Mouse (Mus musculus) v-Abl transformed pro-B cells (cell line): ENCODE data around the gene Tpi1.
"Not testable (repeated sequence)": the region's sequence is repeated elsewhere in the genome, so short reads cannot be mapped to it uniquely, and the experiment has no call there.

Experiments
- in situ Hi-C, 2 experiments: fragments of 400-800 bp; cut with MboI; formaldehyde crosslinking; loops; one replicate each; pipeline ENCODE4 v1.15.1; 2025; ENCODE audit not compliant: unreplicated experiment in 2 of 2

Gene Tpi1

GRCm38 (mm10) chr6:124810566-124811402 is 3.3 kb downstream of the Tpi1 start:
- in situ Hi-C loops = not testable (repeated sequence)

DNA sequence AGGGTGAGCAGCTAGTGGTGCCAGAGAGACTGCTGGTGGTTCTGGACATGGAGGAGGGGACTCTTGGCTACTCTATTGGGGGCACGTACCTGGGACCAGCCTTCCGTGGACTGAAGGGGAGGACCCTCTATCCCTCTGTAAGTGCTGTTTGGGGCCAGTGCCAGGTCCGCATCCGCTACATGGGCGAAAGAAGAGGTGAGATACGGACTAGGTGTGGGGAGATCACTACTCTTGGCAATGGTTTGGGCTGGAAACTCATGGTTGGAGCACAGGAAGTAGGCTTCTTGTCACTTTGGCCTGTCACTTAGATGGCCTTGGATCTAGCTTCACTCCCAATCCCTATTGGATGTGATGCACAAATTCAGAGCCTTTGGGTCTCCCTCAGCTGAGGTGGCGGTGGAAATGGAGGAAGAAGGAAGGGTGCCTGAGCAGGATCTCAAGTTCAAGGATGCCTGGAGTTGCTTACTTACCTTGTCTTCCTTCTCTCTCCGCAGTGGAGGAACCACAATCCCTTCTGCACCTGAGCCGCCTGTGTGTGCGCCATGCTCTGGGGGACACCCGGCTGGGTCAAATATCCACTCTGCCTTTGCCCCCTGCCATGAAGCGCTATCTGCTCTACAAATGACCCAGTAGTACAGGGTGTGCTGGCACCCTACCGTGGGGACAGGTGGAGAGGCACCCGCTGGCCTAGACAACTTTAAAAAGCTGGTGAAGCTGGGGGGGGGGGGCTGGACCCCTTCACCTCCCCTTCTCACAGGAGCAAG is 4.1 kb downstream of the Tpi1 start:
- in situ Hi-C loops = no loop called here

- in situ Hi-C loops = no loop called here
Observed at GRCm38 (mm10) chr6:124809052-124809774, 4.9 kb downstream of the Tpi1 start.

GRCm38 (mm10) chr6:124808358-124809012 is 5.6 kb downstream of the Tpi1 start, which contains the start of gene Spsb2:
Spsb2 (plus strand) TSS chr6:124808661.
- in situ Hi-C loops = no loop called here

- in situ Hi-C loops = no loop called here
Observed at GRCm38 (mm10) chr6:124807986-124808357, 6.1 kb downstream of the Tpi1 start.

- in situ Hi-C loops = no loop called here
Observed at GRCm38 (mm10) chr6:124807366-124807765, 6.7 kb downstream of the Tpi1 start.

DNA sequence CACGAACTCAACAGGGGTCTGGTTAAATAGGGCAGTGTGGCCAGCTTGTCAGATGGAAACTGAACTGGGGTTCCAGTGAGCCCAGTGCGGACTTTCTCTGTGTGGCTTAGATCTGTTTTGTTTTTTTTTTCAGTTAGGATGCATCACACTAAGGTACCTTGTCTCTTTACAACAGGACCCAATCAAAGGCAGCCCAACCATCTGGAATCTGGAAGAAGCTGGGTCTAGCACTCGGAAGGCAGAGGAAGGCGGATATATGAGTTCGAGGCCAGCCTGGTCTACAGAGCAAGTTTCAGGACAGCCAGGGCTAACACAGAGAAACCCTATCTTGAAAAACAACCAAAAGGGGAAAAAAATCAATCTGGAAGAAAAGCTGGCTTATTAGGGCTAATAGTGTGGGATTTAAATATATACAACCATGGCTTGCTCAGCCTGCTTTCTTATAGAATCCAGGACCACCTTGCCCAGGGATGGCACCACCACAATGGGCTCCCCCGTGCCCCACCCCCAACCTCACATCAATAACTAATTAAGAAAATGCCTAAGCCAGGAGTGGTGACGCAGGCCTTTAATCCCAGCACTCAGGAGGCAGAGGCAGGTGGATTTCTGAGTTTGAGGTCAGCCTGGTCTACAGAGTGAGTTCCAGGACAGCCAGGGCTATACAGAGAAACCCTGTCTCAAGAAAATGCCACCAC is 7.5 kb downstream of the Tpi1 start:
- in situ Hi-C loops = no loop called here

DNA sequence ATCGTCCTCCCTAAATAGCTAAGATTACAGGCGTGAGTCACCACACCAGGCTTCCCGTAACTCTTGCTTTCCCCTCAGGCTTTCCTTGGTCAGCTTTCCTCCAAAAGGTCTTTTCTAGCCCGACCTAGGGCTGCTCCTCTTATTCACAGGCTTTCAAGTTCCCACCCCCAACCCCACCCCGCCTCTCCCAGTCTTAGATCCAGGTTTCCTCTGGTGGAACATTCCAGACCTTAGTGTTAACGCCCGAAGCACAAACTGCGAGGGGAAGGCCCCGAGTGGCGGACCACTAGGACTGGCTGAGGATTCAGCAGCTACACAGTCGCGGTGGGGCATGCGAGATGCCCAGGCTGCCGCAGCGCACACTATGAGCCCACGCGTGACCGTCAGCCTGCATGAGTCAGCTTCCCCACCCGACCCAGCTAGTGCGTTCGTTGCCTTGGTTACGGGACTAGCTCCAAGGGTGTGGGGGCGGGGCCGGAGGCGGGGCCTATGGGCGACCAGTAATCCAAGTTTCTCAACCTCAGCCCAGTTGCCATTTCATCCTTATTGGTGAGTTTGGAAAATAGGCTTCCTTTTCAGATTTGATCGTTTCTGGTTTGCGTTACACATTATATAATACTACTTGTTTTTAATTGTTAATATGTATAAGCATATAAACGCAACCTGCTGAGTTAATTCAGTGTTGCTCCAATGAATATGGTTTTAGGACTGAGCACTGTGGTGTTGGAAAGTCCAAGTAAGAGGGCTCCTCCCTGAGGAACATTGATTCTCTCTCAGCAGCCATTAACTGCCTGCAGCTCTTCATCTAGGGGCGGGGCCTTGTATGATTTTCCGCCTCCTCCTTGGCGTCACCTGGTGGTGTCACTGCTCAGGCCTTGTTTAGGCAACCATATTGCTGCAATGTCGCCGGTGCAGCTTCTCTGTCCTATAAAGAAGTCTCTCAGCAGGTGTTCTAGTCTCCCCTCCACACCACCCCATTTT is 8.5 kb downstream of the Tpi1 start:
- in situ Hi-C loops = no loop called here

- in situ Hi-C loops = no loop called here
Observed at GRCm38 (mm10) chr6:124804341-124804740, 9.8 kb downstream of the Tpi1 start.

GRCm38 (mm10) chr6:124803691-124804090 is 10.4 kb downstream of the Tpi1 start:
- in situ Hi-C loops = not testable (repeated sequence)

DNA sequence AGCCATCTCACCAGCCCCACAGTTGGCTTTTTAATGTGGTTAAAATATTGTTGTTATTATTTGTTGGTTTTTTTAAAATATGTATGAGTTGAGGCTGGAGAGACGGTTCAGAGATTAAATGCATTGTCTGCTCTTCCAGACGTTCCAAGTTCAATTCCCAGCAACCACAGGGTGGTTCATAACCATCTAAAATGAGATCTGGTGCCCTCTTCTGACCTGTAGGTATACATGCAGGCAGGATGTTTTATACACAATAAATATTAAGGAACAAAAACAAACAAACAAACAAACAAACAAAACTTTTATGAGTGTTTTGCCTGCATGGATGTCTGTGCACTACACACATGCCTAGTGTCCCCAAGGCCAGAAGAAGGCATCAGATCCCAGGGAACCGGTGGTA is 11.0 kb downstream of the Tpi1 start:
- in situ Hi-C loops = no loop called here

GRCm38 (mm10) chr6:124802400-124802799 is 11.7 kb downstream of the Tpi1 start:
- in situ Hi-C loops = not testable (repeated sequence)

DNA sequence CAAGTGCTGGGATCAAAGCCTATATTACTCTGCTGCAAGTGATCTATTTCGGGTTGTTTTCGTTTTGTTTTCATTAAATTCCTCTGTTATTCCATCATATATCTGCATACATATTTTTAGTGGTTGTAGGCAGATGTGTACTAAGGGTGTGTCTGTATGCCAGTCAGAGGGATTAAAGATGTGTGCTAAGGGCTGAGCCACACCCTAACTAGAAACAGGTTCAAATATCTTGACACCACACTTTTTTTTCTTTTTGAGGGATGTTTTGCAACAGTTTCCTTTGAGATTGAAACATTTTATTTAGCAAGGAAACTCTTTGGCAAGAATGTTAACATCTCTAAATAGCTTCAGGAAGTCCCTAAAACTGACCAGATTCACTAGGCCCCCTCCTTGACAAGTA is 17.9 kb downstream of the Tpi1 start:
- in situ Hi-C loops = no loop called here

- in situ Hi-C loops = no loop called here
Observed at GRCm38 (mm10) chr6:124795781-124796180, 18.3 kb downstream of the Tpi1 start.

DNA sequence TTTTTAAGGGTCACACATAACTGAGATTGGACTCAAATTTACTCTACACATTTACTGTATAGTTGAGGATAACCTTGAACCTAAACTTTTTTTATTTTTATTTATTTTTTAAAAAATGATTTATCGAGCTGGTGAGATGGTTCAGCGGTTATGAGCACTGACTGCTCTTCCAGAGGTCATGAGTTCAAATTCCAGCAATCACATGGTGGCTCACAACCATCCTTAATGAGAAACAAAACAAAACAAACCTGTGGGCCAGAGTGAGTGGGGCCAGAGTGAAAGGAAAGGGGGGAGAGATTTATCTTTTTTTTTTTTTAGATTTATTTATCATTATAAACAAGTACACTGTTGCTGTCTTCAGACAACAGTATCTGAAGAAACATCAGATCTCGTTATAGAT is 22.2 kb downstream of the Tpi1 start:
- in situ Hi-C loops = no loop called here

- in situ Hi-C loops = no loop called here
Observed at GRCm38 (mm10) chr6:124790121-124790520, 24.0 kb downstream of the Tpi1 start.

- in situ Hi-C loops = no loop called here
Observed at GRCm38 (mm10) chr6:124789519-124789918, 24.6 kb downstream of the Tpi1 start.

GRCm38 (mm10) chr6:124787722-124788121 is 26.4 kb downstream of the Tpi1 start:
- in situ Hi-C loops = no loop called here
